Mouse (Mus musculus) hindbrain, embryonic 15.5 days (tissue): Measurements from ENCODE around the gene Limk2. TPM values are rescaled to one million over a fixed set of nuclear protein-coding genes. Genes with fewer than 3 reads are reported as not detected.
A peak's percentile ranks its signal among the peaks of the same experiment; 100 is the strongest.

Source experiments
- ATAC-seq: fragments of 200-750 bp; cut with Nextera tagmentation; 2 replicates; pipeline ENCODE4 v1.8.0; 2017; ENCODE audit warnings: low read depth, moderate number of reproducible peaks, moderate TSS enrichment; ENCODE audit not compliant: low FRiP score
- H3K27ac ChIP-seq: fragments of 300-500 bp; sonication (generic); replicated peaks from 2 replicates; pipeline ENCODE4 v1.5.1; 2015; ENCODE audit warnings: mild to moderate bottlenecking, inconsistent platforms
- H3K27me3 ChIP-seq: fragments of 300-500 bp; sonication (generic); 2 replicates; pipeline ENCODE4 v1.6.1; 2015; ENCODE audit warnings: control low read depth, inconsistent platforms
- H3K36me3 ChIP-seq: fragments of 300-500 bp; sonication (generic); 2 replicates; pipeline ENCODE4 v1.6.1; 2015; ENCODE audit warnings: control low read depth, inconsistent platforms
- H3K4me1 ChIP-seq: fragments of 300-500 bp; sonication (generic); replicated peaks from 2 replicates; pipeline ENCODE4 v1.6.1; 2015; ENCODE audit warnings: control low read depth, inconsistent platforms
- H3K4me2 ChIP-seq: fragments of 300-500 bp; sonication (generic); 2 replicates; pipeline ENCODE4 v1.6.1; 2015; ENCODE audit warnings: moderate library complexity, mild to moderate bottlenecking, inconsistent platforms
- H3K4me3 ChIP-seq: fragments of 300-500 bp; sonication (generic); 2 replicates; pipeline ENCODE4 v1.5.1; 2015; ENCODE audit warnings: mild to moderate bottlenecking, inconsistent platforms
- H3K9ac ChIP-seq: fragments of 300-500 bp; sonication (generic); 2 replicates; pipeline ENCODE4 v1.6.1; 2015; ENCODE audit warnings: inconsistent platforms
- H3K9me3 ChIP-seq: fragments of 300-500 bp; sonication (generic); 2 replicates; pipeline ENCODE4 v1.6.1; 2016; ENCODE audit warnings: control low read depth, inconsistent platforms
- WGBS: fragments of 180-500 bp; shearing (Covaris S2); methylation state at CpG from one replicate; pipeline ENCODE4 v1.1.7; 2015; 5-methylcytosine and 5-hydroxymethylcytosine counted together
- polyA plus RNA-seq: library from polyadenylated mRNA; unstranded; fragments of >200 nt; fragmentation: Nextera tagmentation; extraction: Ambion mirVana; gene quantifications from 2 replicates; pipeline ENCODE4 v1.2.1, GENCODE M21; 2015

Limk2 gene
- polyA plus RNA-seq, 1 experiment from 2014 or later: 158 TPM

DNA sequence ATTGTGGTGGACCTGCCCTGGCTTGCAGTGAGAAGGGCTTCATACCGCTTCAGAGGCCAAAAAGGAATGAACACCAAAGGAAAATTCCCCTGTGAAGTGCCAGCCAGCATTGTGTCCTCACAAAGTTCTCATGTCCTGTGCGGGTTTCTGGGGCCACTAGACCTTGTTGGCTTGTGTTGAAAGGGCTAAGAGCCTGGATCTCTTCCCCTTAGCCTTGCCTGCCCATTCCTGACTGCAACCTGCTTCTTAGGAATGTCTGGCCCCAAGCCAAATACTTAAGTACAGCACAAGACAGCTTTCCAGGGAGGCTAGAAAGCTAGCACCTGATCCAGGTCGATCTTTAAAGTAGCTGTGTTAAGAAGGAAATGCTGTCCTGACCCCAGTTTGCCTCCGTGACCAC is 106.2 kb downstream of the Limk2 start:
- H3K36me3 ChIP-seq: peaks cover 87% of the 10 kb centered on the region
- no peaks in the 10 kb centered on the region for H3K9me3 ChIP-seq
- 82% methylated on average over 4 of the region's 4 CpGs for WGBS
- no peak for ATAC-seq
- no peak overlapping the region for H3K4me2 ChIP-seq
- H3K9ac ChIP-seq: no peak overlapping the region
- H3K4me3 ChIP-seq: no peak overlapping the region
- peaks cover 1% of the 10 kb centered on the region; the same call in 1 of the 2 replicates for H3K4me1 ChIP-seq
- no peaks in the 10 kb centered on the region for H3K27me3 ChIP-seq
- H3K27ac ChIP-seq: no peak overlapping the region

DNA sequence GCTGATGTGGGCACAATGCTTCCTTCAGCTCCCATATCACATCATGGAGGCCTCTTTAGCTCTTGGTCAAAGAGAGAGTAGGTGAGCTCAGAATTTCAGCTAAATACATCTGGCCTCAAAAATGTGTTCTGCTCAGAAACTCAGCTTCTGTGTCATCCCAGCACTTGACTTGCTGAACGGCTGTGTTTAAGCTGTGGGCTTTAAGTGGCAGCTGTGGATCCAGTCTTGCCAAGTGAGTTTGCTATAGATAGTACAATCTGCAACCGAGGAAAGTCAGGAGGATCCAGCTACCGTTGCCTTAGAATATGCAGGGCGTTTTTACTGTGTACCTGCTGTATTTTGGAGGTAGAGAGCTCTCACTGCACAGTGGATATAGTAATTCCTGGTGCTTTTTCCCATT is 106.6 kb downstream of the Limk2 start:
- Histone ChIP-seq H3K4me2 (no peak overlapping the region), H3K27ac (no peak overlapping the region), H3K9ac (no peak overlapping the region), H3K36me3 (peaks cover 86% of the 10 kb centered on the region), H3K4me3 (no peak overlapping the region), H3K9me3 (no peaks in the 10 kb centered on the region), H3K27me3 (no peaks in the 10 kb centered on the region), H3K4me1 (peaks cover 5% of the 10 kb centered on the region; the same call in 1 of the 2 replicates)
- 91% methylated on average over 4 of the region's 4 CpGs for WGBS
- no peak for ATAC-seq

GRCm38 (mm10) chr11:3301075-3301474 is 107.9 kb downstream of the Limk2 start:
- WGBS: 91% methylated on average over 5 of the region's 5 CpGs
- ATAC-seq: no peak
- H3K4me3 ChIP-seq: no peak overlapping the region
- no peaks in the 10 kb centered on the region for H3K27me3 ChIP-seq
- peaks cover 86% of the 10 kb centered on the region for H3K36me3 ChIP-seq
- H3K4me1 ChIP-seq: peaks cover 16% of the 10 kb centered on the region
- H3K27ac ChIP-seq: no peak overlapping the region
- H3K9me3 ChIP-seq: no peaks in the 10 kb centered on the region
- H3K9ac ChIP-seq: no peak overlapping the region
- H3K4me2 ChIP-seq: no peak overlapping the region

- peaks cover 85% of the 10 kb centered on the region for H3K36me3 ChIP-seq
- no peaks in the 10 kb centered on the region for H3K27me3 ChIP-seq
- no peak overlapping the region for H3K4me2 ChIP-seq
- peaks cover 37% of the 10 kb centered on the region for H3K4me1 ChIP-seq
- H3K9ac ChIP-seq: no peak overlapping the region
- 90% methylated on average over 14 of the region's 14 CpGs for WGBS
- no peak overlapping the region for H3K27ac ChIP-seq
- ATAC-seq: no peak
- H3K9me3 ChIP-seq: no peaks in the 10 kb centered on the region
- no peak overlapping the region for H3K4me3 ChIP-seq
These were observed 110.2 kb downstream of the Limk2 start for GRCm38 (mm10) chr11:3298813-3299185.

- H3K36me3 ChIP-seq: peaks cover 85% of the 10 kb centered on the region
- no peak overlapping the region for H3K4me2 ChIP-seq
- no peak overlapping the region for H3K4me3 ChIP-seq
- WGBS: 91% methylated on average over 10 of the region's 10 CpGs
- peaks cover 44% of the 10 kb centered on the region for H3K4me1 ChIP-seq
- H3K27me3 ChIP-seq: no peaks in the 10 kb centered on the region
- H3K9me3 ChIP-seq: no peaks in the 10 kb centered on the region
- no peak overlapping the region for H3K9ac ChIP-seq
- ATAC-seq: no peak
- H3K27ac ChIP-seq: no peak overlapping the region
These were observed 110.8 kb downstream of the Limk2 start for GRCm38 (mm10) chr11:3297871-3298812.

DNA sequence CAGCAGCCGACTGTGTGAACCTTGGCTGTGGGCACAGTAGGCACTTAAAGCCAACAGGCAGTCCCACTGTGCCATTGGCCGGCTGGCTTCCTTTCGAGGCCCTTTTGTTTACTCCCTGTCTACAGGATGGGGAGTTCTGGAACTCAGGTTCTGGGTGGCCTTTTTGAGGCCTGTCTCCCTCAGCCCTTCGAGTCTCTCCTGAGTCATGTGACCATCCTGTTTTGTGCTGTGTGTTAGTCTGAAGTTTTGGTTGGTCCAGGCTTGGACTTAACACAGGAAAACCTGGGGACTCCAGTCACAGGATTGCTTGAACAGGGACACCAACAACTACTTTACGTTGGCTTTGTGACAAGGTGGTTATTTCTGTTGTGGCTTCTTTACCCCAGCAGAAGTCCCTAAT is 112.9 kb downstream of the Limk2 start:
- Histone ChIP-seq H3K4me3 (no peak overlapping the region), H3K9ac (no peak overlapping the region), H3K27me3 (no peaks in the 10 kb centered on the region), H3K36me3 (peaks cover 67% of the 10 kb centered on the region), H3K4me2 (peak overlapping the region; percentile 1; the same call in 1 of the 2 replicates), H3K9me3 (no peaks in the 10 kb centered on the region), H3K27ac (no peak overlapping the region), H3K4me1 (peaks cover 64% of the 10 kb centered on the region)
- 55% methylated on average over 5 of the region's 5 CpGs for WGBS
- no peak for ATAC-seq

GRCm38 (mm10) chr11:3294641-3295040 is 114.3 kb downstream of the Limk2 start:
- Histone ChIP-seq H3K27me3 (no peaks in the 10 kb centered on the region), H3K4me2 (peak overlapping the region; percentile 98), H3K9ac (0 out of 2 replicates have a peak overlapping the region, but pooled peaks have one; percentile 10), H3K4me3 (peak overlapping the region; percentile 90; the same call in 1 of the 2 replicates), H3K9me3 (no peaks in the 10 kb centered on the region), H3K4me1 (peaks cover 67% of the 10 kb centered on the region), H3K27ac (no peak overlapping the region), H3K36me3 (peaks cover 54% of the 10 kb centered on the region)
- no peak for ATAC-seq
- 86% methylated on average over 2 of the region's 2 CpGs for WGBS

Other genes starting within 250 kb of the Limk2 start
- 16.9 and 17.2 TPM in 2 replicates for gene Sfi1, start 215.7 kb downstream of the Limk2 start, polyA plus RNA-seq
- 53.5 and 58.9 TPM in 2 replicates for gene Eif4enif1, start 206.8 kb downstream of the Limk2 start, polyA plus RNA-seq
- 205 and 207 TPM in 2 replicates for gene Drg1, start 142.8 kb downstream of the Limk2 start, polyA plus RNA-seq
- 51.9 and 54.3 TPM in 2 replicates for gene Patz1, start 120.3 kb downstream of the Limk2 start, polyA plus RNA-seq
- gene Pik3ip1, start 78.8 kb downstream of the Limk2 start, polyA plus RNA-seq: 26.1 and 26.3 TPM in 2 replicates
- 41.1 and 41.7 TPM in 2 replicates for gene Rnf185, start 43.2 kb upstream of the Limk2 start, polyA plus RNA-seq
- 1.6 and 2.0 TPM in 2 replicates for gene Pla2g3, start 79.1 kb upstream of the Limk2 start, polyA plus RNA-seq
- 9.3 and 9.8 TPM in 2 replicates for gene Inpp5j, start 95.6 kb upstream of the Limk2 start, polyA plus RNA-seq
- gene Selenom, start 105.5 kb upstream of the Limk2 start, polyA plus RNA-seq: 136 and 139 TPM in 2 replicates
- gene Smtn, start 131.4 kb upstream of the Limk2 start, polyA plus RNA-seq: 18.5 and 19.5 TPM in 2 replicates
- 32.1 and 33.5 TPM in 2 replicates for gene Morc2a, start 240.0 kb upstream of the Limk2 start, polyA plus RNA-seq